Mouse (Mus musculus): ENCODE data around the gene Csnka2ip. TPM values are rescaled to one million over a fixed set of nuclear protein-coding genes. Genes with fewer than 3 reads are reported as not detected.

Gene Csnka2ip
- not detected in 2 replicates for total RNA-seq (2012; rRNA removed)

GRCm38 (mm10) chr16:64602308-64602707 is at the start of gene Csnka2ip:
Gene Csnka2ip, minus strand, starts transcription at chr16:64602408.
- H3K9ac ChIP-seq (ENCODE audit: insufficient read depth, low read depth, low read length, poor library complexity, severe bottlenecking), result no peak within 1 kb of the TSS
- no peak within 1 kb of the TSS for H3K27ac ChIP-seq (ENCODE audit: insufficient read depth, low read depth, low read length, poor library complexity, severe bottlenecking)
- H3K4me1 ChIP-seq (ENCODE audit: control insufficient read depth in 2 of 2, insufficient read depth in 2 of 2, low read length in 2 of 2, poor library complexity in 1 of 2), result no peaks in the 10 kb centered on the region
- H3K36me3 ChIP-seq (ENCODE audit: control insufficient read depth, insufficient read depth, low read length, poor library complexity, severe bottlenecking), result no peaks in the 10 kb centered on the region
- DNase-seq (ENCODE audit: low read depth, low spot score), result no peak
- no peak within 1 kb of the TSS for H3K4me3 ChIP-seq (ENCODE audit: insufficient read depth in 1 of 2, low read depth in 1 of 2, low read length in 2 of 2, poor library complexity in 1 of 2, severe bottlenecking in 1 of 2)
- in situ Hi-C loops (cut with MboI; ENCODE audit: low sequenced_read_pairs in 2 of 2, unreplicated experiment in 2 of 2), result no loop called here
- H3K9me3 ChIP-seq (ENCODE audit: control insufficient read depth, insufficient read depth, low read depth, low read length), result no peaks in the 10 kb centered on the region
- TF ChIP-seq MAFK (IDR thresholded peaks at IDR 0.05; ENCODE audit: insufficient read depth, low read depth, low read length), result no peak
- no peak for TF ChIP-seq HCFC1 (IDR thresholded peaks at IDR 0.05; ENCODE audit: borderline replicate concordance, insufficient read depth, low read length)
- TF ChIP-seq CHD2 (IDR thresholded peaks at IDR 0.05; ENCODE audit: low read depth, low read length), result no peak
- no peak for TF ChIP-seq ZC3H11A (IDR thresholded peaks at IDR 0.05; ENCODE audit: borderline replicate concordance, low read depth, low read length)
- no peak for TF ChIP-seq ZNF384 (IDR thresholded peaks at IDR 0.05; ENCODE audit: low read depth, low read length)

- in situ Hi-C loops (cut with MboI; ENCODE audit: low sequenced_read_pairs in 2 of 2, unreplicated experiment in 2 of 2), result no loop called here
- Histone ChIP-seq H3K4me1 (ENCODE audit: control insufficient read depth in 2 of 2, insufficient read depth in 2 of 2, low read length in 2 of 2, poor library complexity in 1 of 2) (no peaks in the 10 kb centered on the region), H3K9me3 (ENCODE audit: control insufficient read depth, insufficient read depth, low read depth, low read length) (no peaks in the 10 kb centered on the region), H3K9ac (ENCODE audit: insufficient read depth, low read depth, low read length, poor library complexity, severe bottlenecking) (no peak overlapping the region), H3K36me3 (ENCODE audit: control insufficient read depth, insufficient read depth, low read length, poor library complexity, severe bottlenecking) (no peaks in the 10 kb centered on the region), H3K27ac (ENCODE audit: insufficient read depth, low read depth, low read length, poor library complexity, severe bottlenecking) (no peak overlapping the region), H3K4me3 (ENCODE audit: insufficient read depth in 1 of 2, low read depth in 1 of 2, low read length in 2 of 2, poor library complexity in 1 of 2, severe bottlenecking in 1 of 2) (no peak overlapping the region)
- no peak for TF ChIP-seq ZC3H11A (IDR thresholded peaks at IDR 0.05; ENCODE audit: borderline replicate concordance, low read depth, low read length)
- no peak for TF ChIP-seq MAFK (IDR thresholded peaks at IDR 0.05; ENCODE audit: insufficient read depth, low read depth, low read length)
- TF ChIP-seq CHD2 (IDR thresholded peaks at IDR 0.05; ENCODE audit: low read depth, low read length), result no peak
- no peak for TF ChIP-seq HCFC1 (IDR thresholded peaks at IDR 0.05; ENCODE audit: borderline replicate concordance, insufficient read depth, low read length)
- TF ChIP-seq ZNF384 (IDR thresholded peaks at IDR 0.05; ENCODE audit: low read depth, low read length), result no peak
- DNase-seq (ENCODE audit: low read depth, low spot score), result no peak
Observed at GRCm38 (mm10) chr16:64649594-64650290, 47.5 kb upstream of the Csnka2ip start.

DNA sequence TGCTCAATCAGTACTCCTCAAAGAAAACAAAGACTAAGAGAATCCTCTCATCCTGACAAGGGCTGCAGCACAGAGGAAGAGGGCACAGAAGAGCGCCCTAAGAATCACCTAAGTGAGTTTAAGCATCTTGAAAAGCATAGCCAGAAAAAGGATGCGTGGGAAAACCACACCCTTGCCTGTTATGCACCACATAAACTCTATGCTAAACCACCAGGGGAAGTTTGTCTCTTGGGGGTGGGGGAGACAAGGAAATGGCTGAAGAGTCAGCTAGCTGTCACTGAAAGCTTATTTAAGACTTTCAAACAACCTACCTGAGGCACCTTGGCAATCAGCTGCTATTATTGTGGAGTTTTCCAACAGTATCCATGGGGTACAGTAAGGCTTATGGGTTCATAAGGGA is 45.6 kb upstream of the Csnka2ip start:
- DNase-seq (ENCODE audit: low read depth, low spot score), result no peak
- Histone ChIP-seq H3K9ac (ENCODE audit: insufficient read depth, low read depth, low read length, poor library complexity, severe bottlenecking) (no peak overlapping the region), H3K27ac (ENCODE audit: insufficient read depth, low read depth, low read length, poor library complexity, severe bottlenecking) (no peak overlapping the region), H3K36me3 (ENCODE audit: control insufficient read depth, insufficient read depth, low read length, poor library complexity, severe bottlenecking) (no peaks in the 10 kb centered on the region), H3K9me3 (ENCODE audit: control insufficient read depth, insufficient read depth, low read depth, low read length) (no peaks in the 10 kb centered on the region), H3K4me1 (ENCODE audit: control insufficient read depth in 2 of 2, insufficient read depth in 2 of 2, low read length in 2 of 2, poor library complexity in 1 of 2) (no peaks in the 10 kb centered on the region), H3K4me3 (ENCODE audit: insufficient read depth in 1 of 2, low read depth in 1 of 2, low read length in 2 of 2, poor library complexity in 1 of 2, severe bottlenecking in 1 of 2) (no peak overlapping the region)
- in situ Hi-C loops (cut with MboI; ENCODE audit: low sequenced_read_pairs in 2 of 2, unreplicated experiment in 2 of 2), result no loop called here
- TF ChIP-seq ZC3H11A (IDR thresholded peaks at IDR 0.05; ENCODE audit: borderline replicate concordance, low read depth, low read length) (no peak), CHD2 (IDR thresholded peaks at IDR 0.05; ENCODE audit: low read depth, low read length) (no peak), MAFK (IDR thresholded peaks at IDR 0.05; ENCODE audit: insufficient read depth, low read depth, low read length) (no peak), ZNF384 (IDR thresholded peaks at IDR 0.05; ENCODE audit: low read depth, low read length) (no peak), HCFC1 (IDR thresholded peaks at IDR 0.05; ENCODE audit: borderline replicate concordance, insufficient read depth, low read length) (no peak)

- no peaks in the 10 kb centered on the region for H3K36me3 ChIP-seq (ENCODE audit: control insufficient read depth, insufficient read depth, low read length, poor library complexity, severe bottlenecking)
- H3K4me3 ChIP-seq (ENCODE audit: insufficient read depth in 1 of 2, low read depth in 1 of 2, low read length in 2 of 2, poor library complexity in 1 of 2, severe bottlenecking in 1 of 2), result no peak overlapping the region
- no peak overlapping the region for H3K27ac ChIP-seq (ENCODE audit: insufficient read depth, low read depth, low read length, poor library complexity, severe bottlenecking)
- no peak overlapping the region for H3K9ac ChIP-seq (ENCODE audit: insufficient read depth, low read depth, low read length, poor library complexity, severe bottlenecking)
- in situ Hi-C loops (cut with MboI; ENCODE audit: low sequenced_read_pairs in 2 of 2, unreplicated experiment in 2 of 2), result no loop called here
- DNase-seq (ENCODE audit: low read depth, low spot score), result no peak
- H3K9me3 ChIP-seq (ENCODE audit: control insufficient read depth, insufficient read depth, low read depth, low read length), result no peaks in the 10 kb centered on the region
- TF ChIP-seq ZC3H11A (IDR thresholded peaks at IDR 0.05; ENCODE audit: borderline replicate concordance, low read depth, low read length) (no peak), CHD2 (IDR thresholded peaks at IDR 0.05; ENCODE audit: low read depth, low read length) (no peak), MAFK (IDR thresholded peaks at IDR 0.05; ENCODE audit: insufficient read depth, low read depth, low read length) (no peak), ZNF384 (IDR thresholded peaks at IDR 0.05; ENCODE audit: low read depth, low read length) (no peak), HCFC1 (IDR thresholded peaks at IDR 0.05; ENCODE audit: borderline replicate concordance, insufficient read depth, low read length) (no peak)
- H3K4me1 ChIP-seq (ENCODE audit: control insufficient read depth in 2 of 2, insufficient read depth in 2 of 2, low read length in 2 of 2, poor library complexity in 1 of 2), result no peaks in the 10 kb centered on the region
Observed at GRCm38 (mm10) chr16:64635110-64635509, 32.9 kb upstream of the Csnka2ip start.

Data from ES-E14 (cell line).